Mouse (Mus musculus): Measurements from ENCODE around the gene Trap1.

- TF ChIP-seq CTCF (IDR thresholded peaks at IDR 0.05; ENCODE audit: low read depth) (no peak), EP300 (optimal IDR thresholded peaks at IDR 0.05) (no peak)
Observed at GRCm38 (mm10) chr16:4033971-4034370, 43.7 kb downstream of the Trap1 start.

Data from stomach, postnatal 0 days (tissue).